Mouse (Mus musculus): Measurements from ENCODE around the gene Mall. TPM values are rescaled to one million over a fixed set of nuclear protein-coding genes. Genes with fewer than 3 reads are reported as not detected.

The Mall gene
- not detected in 2 replicates for total RNA-seq (2015)
- not detected in 2 replicates for total RNA-seq (2017)

- ATAC-seq (ENCODE audit: poor library complexity, severe bottlenecking) = no peak
Observed at GRCm38 (mm10) chr2:127729671-127730070, at the start of gene Mall. TSS of gene Mall (minus strand) at chr2:127729932.

GRCm38 (mm10) chr2:127778451-127778850, 48.7 kb upstream of the Mall start:
- no peak for ATAC-seq (ENCODE audit: poor library complexity, severe bottlenecking)

GRCm38 (mm10) chr2:127775013-127775412, 45.3 kb upstream of the Mall start:
- no peak for ATAC-seq (ENCODE audit: poor library complexity, severe bottlenecking)

GRCm38 (mm10) chr2:127774578-127774941, 44.8 kb upstream of the Mall start:
- no peak for ATAC-seq (ENCODE audit: poor library complexity, severe bottlenecking)

- ATAC-seq (ENCODE audit: poor library complexity, severe bottlenecking) = no peak
Observed at GRCm38 (mm10) chr2:127773938-127774577, 44.3 kb upstream of the Mall start.

- ATAC-seq (ENCODE audit: poor library complexity, severe bottlenecking) = no peak
Observed at GRCm38 (mm10) chr2:127761587-127761986, 31.9 kb upstream of the Mall start.

- peak; percentile 52 for ATAC-seq (ENCODE audit: poor library complexity, severe bottlenecking)
Observed at GRCm38 (mm10) chr2:127760429-127761000, 30.8 kb upstream of the Mall start.

- peak; percentile 54; the same call in 1 of the 2 replicates for ATAC-seq (ENCODE audit: poor library complexity, severe bottlenecking)
Observed at GRCm38 (mm10) chr2:127760014-127760413, 30.3 kb upstream of the Mall start.

- no peak for ATAC-seq (ENCODE audit: poor library complexity, severe bottlenecking)
Observed at GRCm38 (mm10) chr2:127759157-127759880, 29.6 kb upstream of the Mall start.

GRCm38 (mm10) chr2:127757171-127757570, 27.4 kb upstream of the Mall start:
- no peak for ATAC-seq (ENCODE audit: poor library complexity, severe bottlenecking)

- ATAC-seq (ENCODE audit: poor library complexity, severe bottlenecking) = no peak
Observed at GRCm38 (mm10) chr2:127754113-127754512, 24.4 kb upstream of the Mall start.

GRCm38 (mm10) chr2:127751849-127752610, 22.3 kb upstream of the Mall start:
- no peak for ATAC-seq (ENCODE audit: poor library complexity, severe bottlenecking)

GRCm38 (mm10) chr2:127749376-127749775, 19.6 kb upstream of the Mall start:
- ATAC-seq (ENCODE audit: poor library complexity, severe bottlenecking) = no peak

- ATAC-seq (ENCODE audit: poor library complexity, severe bottlenecking) = no peak
Observed at GRCm38 (mm10) chr2:127748316-127748715, 18.6 kb upstream of the Mall start.

- no peak for ATAC-seq (ENCODE audit: poor library complexity, severe bottlenecking)
Observed at GRCm38 (mm10) chr2:127742637-127743036, 12.9 kb upstream of the Mall start.

- peak; percentile 66; the same call in 1 of the 2 replicates for ATAC-seq (ENCODE audit: poor library complexity, severe bottlenecking)
Observed at GRCm38 (mm10) chr2:127740756-127741519, 11.2 kb upstream of the Mall start.

GRCm38 (mm10) chr2:127737885-127738284, 8.2 kb upstream of the Mall start:
- no peak for ATAC-seq (ENCODE audit: poor library complexity, severe bottlenecking)

- ATAC-seq (ENCODE audit: poor library complexity, severe bottlenecking) = no peak
Observed at GRCm38 (mm10) chr2:127736631-127737209, 7.0 kb upstream of the Mall start.

- ATAC-seq (ENCODE audit: poor library complexity, severe bottlenecking) = no peak
Observed at GRCm38 (mm10) chr2:127735512-127736145, 5.9 kb upstream of the Mall start.

GRCm38 (mm10) chr2:127734889-127735288, 5.2 kb upstream of the Mall start:
- no peak for ATAC-seq (ENCODE audit: poor library complexity, severe bottlenecking)

Data from megakaryocyte, adult 5-6 weeks (primary cell).